Mouse (Mus musculus) neural tube, embryonic 14.5 days (tissue): ENCODE measurements around the gene Sema6d. TPM values are rescaled to one million over a fixed set of nuclear protein-coding genes. Genes with fewer than 3 reads are reported as not detected.

Source experiments
- ATAC-seq: fragments of 200-750 bp; cut with Nextera tagmentation; 2 replicates; pipeline ENCODE4 v1.8.0; 2017; ENCODE audit warnings: low read depth, mild to moderate bottlenecking, moderate TSS enrichment, moderate library complexity
- H3K27ac ChIP-seq: fragments of 300-500 bp; sonication (generic); 2 replicates; pipeline ENCODE4 v1.5.1; 2014; ENCODE audit warnings: low read depth, mild to moderate bottlenecking, control low read depth, low read length, moderate library complexity, mixed read lengths
- H3K27me3 ChIP-seq: fragments of 300-500 bp; sonication (generic); 2 replicates; pipeline ENCODE4 v1.6.1; 2014; ENCODE audit warnings: low read length; ENCODE audit not compliant: control insufficient read depth, insufficient read depth
- H3K36me3 ChIP-seq: fragments of 300-500 bp; sonication (generic); 2 replicates; pipeline ENCODE4 v1.6.1; 2014; ENCODE audit warnings: low read length, mixed read lengths; ENCODE audit not compliant: control insufficient read depth, insufficient read depth
- H3K4me1 ChIP-seq: fragments of 300-500 bp; sonication (generic); 2 replicates; pipeline ENCODE4 v1.6.1; 2014; ENCODE audit warnings: low read length; ENCODE audit not compliant: control insufficient read depth, insufficient read depth
- H3K4me2 ChIP-seq: fragments of 300-500 bp; sonication (generic); 2 replicates; pipeline ENCODE4 v1.6.1; 2014; ENCODE audit warnings: mild to moderate bottlenecking, low read depth, low read length, control low read depth
- H3K4me3 ChIP-seq: fragments of 300-500 bp; sonication (generic); 2 replicates; pipeline ENCODE4 v1.5.1; 2014; ENCODE audit warnings: low read depth, low read length, control low read depth, mixed read lengths
- H3K9ac ChIP-seq: fragments of 300-500 bp; sonication (generic); replicated peaks from 2 replicates; pipeline ENCODE4 v1.6.1; 2014; ENCODE audit warnings: low read depth, mild to moderate bottlenecking, control low read depth, low read length, mixed read lengths
- H3K9me3 ChIP-seq: fragments of 300-500 bp; sonication (generic); 2 replicates; pipeline ENCODE4 v1.6.1; 2016; ENCODE audit warnings: low read length; ENCODE audit not compliant: control insufficient read depth
- WGBS: fragments of 180-500 bp; shearing (Covaris S2); extraction: QIAGEN DNeasy Blood & Tissue Kit; methylation state at CpG from one replicate; pipeline ENCODE4 v1.1.7; 2014; 5-methylcytosine and 5-hydroxymethylcytosine counted together
- polyA plus RNA-seq: library from polyadenylated mRNA; unstranded; fragments of >200 nt; fragmentation: Nextera tagmentation; extraction: Ambion mirVana; gene quantifications from 2 replicates; pipeline ENCODE4 v1.2.1, GENCODE M21; 2014

Sema6d gene
- polyA plus RNA-seq, 1 experiment from 2014 or later, result 75.5 TPM

DNA sequence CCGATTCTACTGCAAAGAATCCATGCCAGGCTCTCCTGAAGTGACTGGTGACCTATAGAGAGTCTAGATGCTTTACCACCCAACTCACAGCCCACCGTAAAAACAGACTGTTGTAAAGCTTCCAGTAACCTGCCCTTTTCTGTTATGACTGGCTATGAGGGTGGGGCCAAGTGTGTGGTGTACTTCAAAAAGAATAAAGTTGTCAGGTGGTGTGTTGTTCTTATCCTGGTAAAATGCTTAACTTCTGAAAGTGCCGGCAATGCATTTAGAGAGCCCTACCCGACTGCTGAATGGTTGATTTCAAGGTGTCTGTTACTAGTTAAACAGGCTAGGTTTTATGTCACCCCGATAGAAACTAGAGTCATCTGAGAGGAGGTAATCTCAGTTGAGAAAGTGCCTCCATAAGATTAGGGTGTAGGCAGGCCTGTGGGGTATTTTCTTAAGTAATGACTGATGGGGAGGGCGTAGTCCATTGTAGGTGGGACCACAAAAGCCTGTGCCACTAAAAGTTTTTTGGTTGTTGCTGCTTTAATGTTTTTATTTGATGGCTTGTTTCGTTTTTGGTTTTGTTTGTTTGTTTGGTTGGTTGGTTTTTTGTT is 544.7 kb downstream of the Sema6d start:
- Histone ChIP-seq H3K4me1 (peaks cover 3% of the 10 kb centered on the region; the same call in 1 of the 2 replicates), H3K9me3 (no peaks in the 10 kb centered on the region), H3K9ac (no peak overlapping the region), H3K27ac (no peak overlapping the region), H3K4me2 (no peak overlapping the region), H3K36me3 (no peaks in the 10 kb centered on the region), H3K4me3 (no peak overlapping the region), H3K27me3 (no peaks in the 10 kb centered on the region)
- 80% methylated on average over 7 of the region's 7 CpGs for WGBS
- no peak for ATAC-seq

DNA sequence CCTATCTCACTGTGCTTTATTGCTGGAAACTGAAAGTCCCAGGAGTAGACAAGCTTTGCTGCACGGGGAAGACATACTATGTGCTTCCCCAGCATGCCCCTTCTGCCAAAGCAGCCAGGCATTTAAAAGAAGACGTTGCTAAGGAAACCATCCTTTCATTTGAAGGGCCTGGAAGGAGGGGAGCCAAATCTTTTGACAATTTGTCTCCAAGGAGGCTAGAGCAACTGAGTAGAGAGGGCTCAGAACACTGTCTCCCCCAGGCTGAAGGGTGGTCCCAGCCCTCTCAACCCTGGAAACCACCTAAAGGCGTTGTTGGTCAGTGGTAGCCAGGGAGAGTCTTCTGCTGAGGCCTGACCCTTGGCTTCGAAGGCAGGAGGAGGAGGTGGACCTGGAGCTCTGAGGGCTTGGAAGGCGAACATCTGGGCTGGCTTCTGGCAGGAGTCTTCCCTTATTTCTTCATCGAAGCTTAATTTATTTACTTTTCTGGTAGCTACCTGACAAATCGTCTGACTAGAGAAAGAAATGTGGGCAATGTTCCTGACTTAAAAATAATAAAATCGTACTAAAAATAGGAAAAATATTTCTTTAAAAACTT is 545.6 kb downstream of the Sema6d start:
- Histone ChIP-seq H3K9me3 (no peaks in the 10 kb centered on the region), H3K4me1 (peaks cover 3% of the 10 kb centered on the region; the same call in 1 of the 2 replicates), H3K9ac (no peak overlapping the region), H3K27ac (0 out of 2 replicates have a peak overlapping the region, but pooled peaks have one; percentile 4), H3K27me3 (no peaks in the 10 kb centered on the region), H3K4me3 (no peak overlapping the region), H3K4me2 (no peak overlapping the region), H3K36me3 (no peaks in the 10 kb centered on the region)
- ATAC-seq, result peak; percentile 54; the same call in 1 of the 2 replicates
- WGBS, result 46% methylated on average over 8 of the region's 8 CpGs

DNA sequence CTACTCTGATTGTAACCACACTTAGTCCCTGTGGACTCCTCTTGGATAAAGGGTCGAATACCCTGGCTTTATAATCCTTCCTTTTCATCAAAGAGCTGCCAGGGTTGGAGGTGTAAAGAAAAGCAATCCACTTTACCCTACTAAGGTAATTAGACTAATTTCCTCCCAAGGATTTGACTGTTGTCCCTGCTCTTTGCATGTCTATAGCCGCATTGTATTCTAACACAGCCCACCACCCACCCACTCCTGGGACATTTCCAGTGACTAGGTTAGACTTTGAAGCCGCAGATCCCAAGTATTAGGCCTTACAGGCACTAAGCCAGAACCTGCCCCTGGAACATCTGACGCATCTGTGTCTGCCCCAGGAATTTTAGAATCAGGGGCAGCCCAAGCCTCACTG is 547.3 kb downstream of the Sema6d start:
- Histone ChIP-seq H3K4me1 (peaks cover 3% of the 10 kb centered on the region; the same call in 1 of the 2 replicates), H3K4me2 (no peak overlapping the region), H3K9ac (no peak overlapping the region), H3K27ac (no peak overlapping the region), H3K9me3 (no peaks in the 10 kb centered on the region), H3K4me3 (no peak overlapping the region), H3K36me3 (no peaks in the 10 kb centered on the region), H3K27me3 (no peaks in the 10 kb centered on the region)
- no peak for ATAC-seq
- WGBS, result 31% methylated on average over 4 of the region's 4 CpGs

DNA sequence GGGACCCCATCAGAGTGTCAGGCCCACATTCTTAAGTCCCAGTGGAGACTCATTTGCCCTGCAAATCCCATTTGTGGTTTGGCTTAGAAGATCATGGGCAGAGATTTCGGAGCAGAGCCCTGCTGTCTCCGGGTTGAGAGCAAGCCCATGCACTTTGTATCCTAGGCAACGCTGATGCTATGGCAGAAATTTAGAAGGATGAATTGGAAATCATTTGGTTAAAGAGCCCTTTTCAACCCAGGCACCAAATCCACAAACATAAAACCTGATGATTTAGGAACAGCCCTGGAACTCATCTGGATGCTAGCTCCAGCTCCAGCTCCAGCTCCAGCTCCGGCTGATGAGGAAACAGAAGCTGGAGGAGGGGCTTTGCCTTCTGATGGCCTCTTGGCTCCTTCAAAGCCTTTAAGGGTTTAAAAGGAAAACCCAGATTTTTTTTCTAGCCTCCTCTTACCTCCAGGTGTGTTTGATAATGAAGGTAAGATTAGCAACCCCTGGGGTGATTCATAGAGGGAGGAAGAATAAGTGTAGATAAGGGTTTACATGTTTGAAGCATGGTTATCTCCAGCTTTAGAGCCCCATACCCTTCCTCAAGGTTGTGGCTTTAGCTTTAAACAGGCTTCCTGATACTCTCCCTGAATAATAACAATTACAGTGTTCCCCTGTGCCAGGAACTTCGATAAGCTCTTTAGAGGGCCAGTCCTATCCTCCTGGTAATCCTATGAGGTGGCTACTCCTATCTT is 549.6 kb downstream of the Sema6d start:
- 54% methylated on average over 5 of the region's 5 CpGs for WGBS
- ATAC-seq, result no peak; the same call in 1 of the 2 replicates
- H3K9me3 ChIP-seq, result no peaks in the 10 kb centered on the region
- no peak overlapping the region for H3K9ac ChIP-seq
- no peaks in the 10 kb centered on the region for H3K27me3 ChIP-seq
- peaks cover 3% of the 10 kb centered on the region; the same call in 1 of the 2 replicates for H3K4me1 ChIP-seq
- no peak overlapping the region for H3K27ac ChIP-seq
- no peaks in the 10 kb centered on the region for H3K36me3 ChIP-seq
- no peak overlapping the region for H3K4me2 ChIP-seq
- no peak overlapping the region for H3K4me3 ChIP-seq

DNA sequence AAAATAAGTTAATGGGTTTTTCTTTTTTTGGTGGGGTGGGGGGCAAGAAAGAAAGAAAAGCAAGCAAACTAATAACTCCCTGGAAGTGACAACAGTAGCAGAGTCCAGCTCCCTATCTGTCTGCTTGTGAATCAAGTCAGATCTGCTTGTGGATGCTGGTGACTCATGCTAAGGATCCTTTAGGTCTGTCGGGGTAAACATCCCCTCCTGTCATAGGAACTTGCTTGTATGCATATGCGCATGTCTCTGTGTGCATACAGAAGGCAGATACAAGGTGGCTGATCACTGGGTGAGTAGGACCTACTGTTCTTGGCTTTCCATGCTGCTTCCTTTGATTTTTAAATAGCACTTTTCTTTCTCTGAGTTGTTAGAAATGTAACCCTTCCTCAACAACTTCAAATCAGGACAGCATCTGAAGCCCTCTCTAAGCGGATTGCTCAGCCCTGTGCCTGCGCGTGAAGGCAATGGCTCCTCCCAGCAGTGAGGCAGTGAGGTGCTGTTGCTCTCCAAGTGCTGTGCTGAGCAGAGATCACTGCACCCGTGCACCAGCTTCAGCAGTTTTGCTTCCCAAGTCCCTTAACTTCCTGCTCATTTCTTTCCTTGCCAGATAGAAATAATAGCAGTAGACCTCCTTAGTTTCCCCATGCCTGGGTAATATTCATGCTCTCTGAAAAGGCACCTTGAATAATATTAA is 550.9 kb downstream of the Sema6d start:
- 38% methylated on average over 6 of the region's 6 CpGs for WGBS
- Histone ChIP-seq H3K4me1 (peaks cover 3% of the 10 kb centered on the region; the same call in 1 of the 2 replicates), H3K4me2 (no peak overlapping the region), H3K36me3 (no peaks in the 10 kb centered on the region), H3K9ac (no peak overlapping the region), H3K4me3 (no peak overlapping the region), H3K27ac (no peak overlapping the region), H3K9me3 (no peaks in the 10 kb centered on the region), H3K27me3 (no peaks in the 10 kb centered on the region)
- no peak for ATAC-seq

DNA sequence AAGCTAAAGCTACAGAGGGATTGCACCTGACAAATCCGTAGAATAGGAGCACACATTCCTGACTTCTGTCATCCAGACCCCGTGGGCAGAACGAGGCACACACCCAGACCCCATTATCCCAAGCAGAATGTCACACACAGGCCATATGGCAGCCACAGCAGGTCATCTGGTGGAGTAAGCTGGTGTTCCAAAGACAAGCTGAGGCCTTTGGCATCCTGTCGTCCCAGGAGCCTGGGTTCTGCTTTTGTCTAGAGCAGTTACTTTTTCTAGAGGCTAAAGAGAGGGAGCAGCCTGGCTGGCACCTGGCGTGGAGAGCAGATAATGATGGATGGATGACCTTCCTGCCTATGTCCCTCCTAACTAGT is 551.4 kb downstream of the Sema6d start:
- Histone ChIP-seq H3K27me3 (no peaks in the 10 kb centered on the region), H3K4me2 (no peak overlapping the region), H3K9me3 (no peaks in the 10 kb centered on the region), H3K9ac (no peak overlapping the region), H3K4me1 (peaks cover under 1% of the 10 kb centered on the region; the same call in 1 of the 2 replicates), H3K27ac (no peak overlapping the region), H3K4me3 (no peak overlapping the region), H3K36me3 (no peaks in the 10 kb centered on the region)
- WGBS, result 13% methylated on average over 5 of the region's 5 CpGs
- peak; percentile 39; the same call in 1 of the 2 replicates for ATAC-seq

DNA sequence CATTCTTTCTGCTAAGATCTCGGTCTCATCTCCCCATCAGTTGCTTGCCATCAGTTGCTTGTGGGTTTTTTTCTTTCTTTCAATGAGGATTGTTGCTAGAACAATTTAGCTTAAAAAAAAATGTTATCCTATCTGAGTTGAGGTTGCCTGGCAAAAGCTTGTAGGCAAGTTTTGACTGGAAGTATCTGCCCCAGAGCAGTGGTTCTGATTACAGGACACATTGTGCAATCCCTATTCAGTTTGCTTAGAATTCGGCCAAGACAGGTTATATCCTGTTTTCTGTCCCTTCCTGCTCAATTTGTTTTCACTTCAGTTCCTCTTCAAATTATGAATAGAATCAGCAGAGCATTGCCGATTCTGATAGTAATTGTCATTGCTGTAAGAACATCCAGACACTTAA is 552.4 kb downstream of the Sema6d start:
- no peak overlapping the region for H3K4me3 ChIP-seq
- WGBS, result 84% methylated on average over 3 of the region's 3 CpGs
- no peak overlapping the region for H3K4me2 ChIP-seq
- no peak overlapping the region for H3K27ac ChIP-seq
- no peaks in the 10 kb centered on the region for H3K36me3 ChIP-seq
- no peaks in the 10 kb centered on the region for H3K9me3 ChIP-seq
- no peaks in the 10 kb centered on the region; the same call in 1 of the 2 replicates for H3K4me1 ChIP-seq
- no peak overlapping the region for H3K9ac ChIP-seq
- no peaks in the 10 kb centered on the region for H3K27me3 ChIP-seq
- no peak for ATAC-seq

DNA sequence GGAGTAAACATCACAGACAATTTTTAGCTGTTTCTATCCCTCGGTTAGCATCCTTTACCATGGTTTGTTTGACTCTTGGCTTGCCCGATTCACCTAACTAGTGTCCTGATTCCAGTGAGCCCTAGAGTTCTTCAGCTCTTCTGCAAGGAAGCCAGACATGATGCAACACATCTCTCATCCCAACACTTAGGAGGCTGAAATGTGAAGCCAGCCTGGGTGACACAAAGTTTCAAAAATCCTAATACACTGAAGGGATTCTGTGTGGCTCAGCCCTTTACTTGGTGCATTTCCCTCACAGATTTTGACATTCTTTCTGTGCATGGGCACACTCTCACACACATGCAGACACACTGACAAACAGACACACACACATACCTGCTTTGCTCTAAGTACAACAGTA is 560.8 kb downstream of the Sema6d start:
- no peak overlapping the region for H3K4me2 ChIP-seq
- no peak overlapping the region for H3K4me3 ChIP-seq
- no peak overlapping the region; the same call in 1 of the 2 replicates for H3K27ac ChIP-seq
- no peak for ATAC-seq
- no peaks in the 10 kb centered on the region for H3K4me1 ChIP-seq
- H3K36me3 ChIP-seq, result no peaks in the 10 kb centered on the region
- H3K9me3 ChIP-seq, result no peaks in the 10 kb centered on the region
- no peaks in the 10 kb centered on the region for H3K27me3 ChIP-seq
- no peak overlapping the region for H3K9ac ChIP-seq
- WGBS, result 93% methylated on average over 2 of the region's 2 CpGs
